Mouse (Mus musculus): ENCODE data around the gene Ada. TPM values are rescaled to one million over a fixed set of nuclear protein-coding genes. Genes with fewer than 3 reads are reported as not detected.

Ada gene
- total and polyA plus RNA-seq, 3 experiments = 18.0 to 24.0 (median 19.9) TPM

DNA sequence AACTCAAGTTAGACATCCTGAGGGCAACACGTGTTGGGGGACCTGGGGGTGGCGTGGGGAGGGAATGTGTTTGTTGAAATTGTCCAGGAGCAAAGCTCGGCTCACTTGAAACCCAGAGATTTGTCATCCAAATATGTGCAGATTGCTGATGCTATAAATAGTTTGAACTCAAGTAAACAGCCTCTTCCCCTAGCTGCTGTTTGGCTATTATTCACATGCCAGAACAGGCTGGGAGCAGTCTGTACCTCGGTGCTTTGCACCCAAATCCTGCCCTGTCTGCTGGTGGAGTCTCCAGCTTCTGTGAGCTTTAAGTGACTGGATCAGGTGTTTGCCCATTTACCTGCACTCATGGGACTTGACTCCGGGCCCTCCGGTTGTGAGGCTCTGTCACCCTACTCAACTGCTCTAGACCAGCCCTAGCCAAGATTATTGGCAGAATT, 64.3 kb downstream of the Ada start:
- Histone ChIP-seq H3K9ac (ENCODE audit: insufficient read depth, low read depth) (peak overlapping the region; percentile 50), H3K4me1 (ENCODE audit: control insufficient read depth in 1 of 2, insufficient read depth in 2 of 2) (peaks cover 33 to 92% of the 10 kb centered on the region in 2 experiments), H3K4me3 (replicated peaks in 1 of 3; ENCODE audit: low read depth in 2 of 3, low read length in 2 of 3, poor library complexity in 1 of 3) (no peak overlapping the region), H3K4me2 (ENCODE audit: insufficient read depth, low read depth, poor library complexity, severe bottlenecking) (peak overlapping the region; percentile 38), H3K27me3 (replicated peaks) (no peaks in the 10 kb centered on the region), H3K27ac (ENCODE audit: insufficient read depth, low read depth) (peak overlapping the region; percentile 76), H3K79me2 (replicated peaks; ENCODE audit: control insufficient read depth, extremely low read depth, insufficient read depth, poor library complexity, severe bottlenecking) (peaks cover 100% of the 10 kb centered on the region), H3K36me3 (replicated peaks in 1 of 2; ENCODE audit: control insufficient read depth in 1 of 2, insufficient read depth in 1 of 2, low read length in 1 of 2) (peaks cover 5 to 62% of the 10 kb centered on the region in 2 experiments), H3K9me3 (replicated peaks; ENCODE audit: low read length) (no peaks in the 10 kb centered on the region)
- no peak for DNase-seq (ENCODE audit: extremely low read depth)
- TF ChIP-seq TBP (conservative IDR thresholded peaks at IDR 0.05; ENCODE audit: low read depth, low read length) = peak; percentile 49; the same call in 1 of the 2 replicates
- no peak for TF ChIP-seq RAD21 (IDR thresholded peaks at IDR 0.05; ENCODE audit: low read depth, low read length)
- TF ChIP-seq PAX5 (IDR thresholded peaks at IDR 0.05; ENCODE audit: low read length) = no peak
- TF ChIP-seq RCOR1 (conservative IDR thresholded peaks at IDR 0.05; ENCODE audit: low read depth, low read length) = no peak
- TF ChIP-seq NRF1 (IDR thresholded peaks at IDR 0.05; ENCODE audit: low read depth, low read length) = no peak
- peak; percentile 68; the same call in 1 of the 2 replicates for TF ChIP-seq CHD1 (IDR thresholded peaks at IDR 0.05; ENCODE audit: low read depth, low read length)
- TF ChIP-seq JUN (IDR thresholded peaks at IDR 0.05; ENCODE audit: insufficient read depth, low read depth, low read length) = no peak
- TF ChIP-seq MYC (IDR thresholded peaks at IDR 0.05; ENCODE audit: low read depth, low read length) = peak; percentile 74; the same call in 1 of the 2 replicates
- TF ChIP-seq MEF2A (IDR thresholded peaks at IDR 0.05; ENCODE audit: borderline replicate concordance, low read depth, low read length) = peak; percentile 94
- TF ChIP-seq GABPA (IDR thresholded peaks at IDR 0.05; ENCODE audit: insufficient replicate concordance, low read depth, low read length) = no peak
- peak; percentile 64 for TF ChIP-seq MAX (IDR thresholded peaks at IDR 0.05; ENCODE audit: low read length)
- no peak for TF ChIP-seq ZMIZ1 (IDR thresholded peaks at IDR 0.05; ENCODE audit: low read depth, low read length)
- peak; percentile 26; the same call in 1 of the 2 replicates for TF ChIP-seq CHD2 (IDR thresholded peaks at IDR 0.05; ENCODE audit: low read length)
- TF ChIP-seq CTCF (conservative IDR thresholded peaks at IDR 0.05 in 1 of 2, IDR thresholded peaks at IDR 0.05 in 1 of 2; ENCODE audit: low read depth in 2 of 2, low read length in 2 of 2) = no peak
- 0 out of 2 replicates have a peak, but pooled peaks have one; percentile 25 for TF ChIP-seq MAZ (IDR thresholded peaks at IDR 0.05; ENCODE audit: low read depth, low read length)
- TF ChIP-seq EP300 (IDR thresholded peaks at IDR 0.05; ENCODE audit: low read length) = peak; percentile 54; the same call in 1 of the 2 replicates
- TF ChIP-seq E2F4 (IDR thresholded peaks at IDR 0.05; ENCODE audit: insufficient replicate concordance, low read depth, low read length) = no peak
- peak; percentile 55 for TF ChIP-seq BHLHE40 (IDR thresholded peaks at IDR 0.05; ENCODE audit: low read depth, low read length)
- TF ChIP-seq USF1 (IDR thresholded peaks at IDR 0.05; ENCODE audit: low read depth, low read length) = no peak
- TF ChIP-seq KAT2A (IDR thresholded peaks at IDR 0.05; ENCODE audit: insufficient replicate concordance, low read length) = no peak
- TF ChIP-seq TCF12 (IDR thresholded peaks at IDR 0.05; ENCODE audit: low read depth, low read length) = peak; percentile 53; the same call in 1 of the 2 replicates
- no peak for TF ChIP-seq SMC3 (IDR thresholded peaks at IDR 0.05; ENCODE audit: low read depth, low read length)
- no peak for TF ChIP-seq ZKSCAN1 (IDR thresholded peaks at IDR 0.05; ENCODE audit: borderline replicate concordance, low read depth, low read length)
- TF ChIP-seq ELF1 (IDR thresholded peaks at IDR 0.05; ENCODE audit: low read depth, low read length) = no peak
- TF ChIP-seq ZNF384 (IDR thresholded peaks at IDR 0.05; ENCODE audit: low read depth, low read length) = no peak
- no peak for TF ChIP-seq POLR2A (IDR thresholded peaks at IDR 0.05; ENCODE audit: low read depth, low read length)
- TF ChIP-seq SIN3A (IDR thresholded peaks at IDR 0.05; ENCODE audit: low read length) = no peak; the same call in 1 of the 2 replicates
- no peak for TF ChIP-seq ZC3H11A (IDR thresholded peaks at IDR 0.05; ENCODE audit: low read depth, low read length)
- no peak for TF ChIP-seq USF2 (conservative IDR thresholded peaks at IDR 0.05; ENCODE audit: low read depth, low read length)
- TF ChIP-seq NELFE (IDR thresholded peaks at IDR 0.05; ENCODE audit: low read depth, low read length) = no peak
- TF ChIP-seq ETS1 (conservative IDR thresholded peaks at IDR 0.05; ENCODE audit: low read depth, low read length) = no peak; the same call in 1 of the 2 replicates
- TF ChIP-seq IRF4 (IDR thresholded peaks at IDR 0.05; ENCODE audit: low read depth, low read length) = peak; percentile 40
- TF ChIP-seq HCFC1 (IDR thresholded peaks at IDR 0.05; ENCODE audit: low read depth, low read length) = peak; percentile 13; the same call in 1 of the 2 replicates
- no peak for TF ChIP-seq JUND (conservative IDR thresholded peaks at IDR 0.05; ENCODE audit: low read depth, low read length)
- 0 out of 2 replicates have a peak, but pooled peaks have one; percentile 20 for TF ChIP-seq UBTF (IDR thresholded peaks at IDR 0.05; ENCODE audit: low read depth, low read length)
- TF ChIP-seq POLR2AphosphoS2 (IDR thresholded peaks at IDR 0.05; ENCODE audit: low read depth, low read length) = no peak
- TF ChIP-seq MXI1 (IDR thresholded peaks at IDR 0.05; ENCODE audit: low read depth, low read length) = peak; percentile 40; the same call in 1 of the 2 replicates
- TF ChIP-seq MAFK (IDR thresholded peaks at IDR 0.05; ENCODE audit: insufficient replicate concordance, low read length) = 0 out of 2 replicates have a peak, but pooled peaks have one; percentile 7
- in situ Hi-C loops (cut with MboI; ENCODE audit: low pct_ligation_motif_present, low pct_unique_long_range_greater_than_20kb, low sequenced_read_pairs) (no loop called here), dilution Hi-C loops (cut with MboI; ENCODE audit: extremely low pct_ligation_motif_present, extremely low pct_unique_long_range_greater_than_20kb, low sequenced_read_pairs) (no loop called here)

All from CH12.LX (cell line).